Mouse (Mus musculus) T-helper 1 cell (primary cell): ENCODE data around the gene Epn1.

ENCODE experiments used
- in situ Hi-C: fragments of 300-600 bp; cut with MboI, MseI; formaldehyde crosslinking; loops from one replicate; pipeline ENCODE4 v1.15.1; 2025; ENCODE audit warnings: high pct_unique_total_duplicates

The Epn1 gene

DNA sequence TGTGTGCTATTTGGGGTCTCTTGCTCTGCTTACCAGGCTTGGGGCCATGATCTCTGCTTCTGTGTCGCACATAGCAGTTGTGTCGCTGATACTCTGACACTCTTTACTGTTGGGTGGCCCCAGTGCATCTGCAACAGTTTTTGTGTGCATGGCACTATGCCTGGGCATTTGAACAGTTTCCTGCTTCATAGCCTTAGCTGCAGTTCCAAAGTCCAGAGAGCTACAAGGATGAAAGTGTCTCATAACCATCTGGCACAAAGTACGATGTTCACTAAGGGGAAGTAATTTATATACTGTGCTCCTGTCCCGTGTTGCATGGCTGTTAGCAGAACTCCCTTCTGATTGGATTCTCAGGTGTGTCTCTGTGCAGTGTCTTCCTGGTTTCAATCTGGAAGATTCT lies 7.9 kb downstream of the Epn1 start:
- in situ Hi-C loops: loop anchor here (25.0 kb wide), 2 partner anchors 1074 to 1299 kb away; partner anchors contain the start of genes Smim17, Zfp28, Zfp444 and Zfp787

DNA sequence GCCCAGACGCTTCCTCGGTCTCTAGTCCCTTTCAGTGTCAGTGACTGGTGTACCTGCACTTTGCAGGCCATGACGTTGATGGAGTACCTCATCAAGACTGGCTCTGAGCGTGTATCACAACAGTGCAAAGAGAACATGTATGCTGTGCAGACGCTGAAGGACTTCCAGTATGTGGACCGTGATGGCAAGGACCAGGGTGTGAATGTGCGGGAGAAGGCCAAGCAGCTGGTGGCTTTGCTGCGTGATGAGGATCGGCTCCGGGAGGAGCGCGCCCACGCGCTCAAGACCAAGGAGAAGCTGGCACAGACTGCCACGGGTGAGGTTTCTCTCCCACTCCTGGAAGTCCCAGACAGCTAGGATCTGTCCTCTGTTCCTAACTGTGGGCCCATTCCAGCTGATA lies 9.8 kb downstream of the Epn1 start:
- in situ Hi-C loops: loop anchor here (25.0 kb wide), 2 partner anchors 1072 to 1297 kb away; partner anchors contain the start of genes Smim17, Zfp28, Zfp444 and Zfp787

DNA sequence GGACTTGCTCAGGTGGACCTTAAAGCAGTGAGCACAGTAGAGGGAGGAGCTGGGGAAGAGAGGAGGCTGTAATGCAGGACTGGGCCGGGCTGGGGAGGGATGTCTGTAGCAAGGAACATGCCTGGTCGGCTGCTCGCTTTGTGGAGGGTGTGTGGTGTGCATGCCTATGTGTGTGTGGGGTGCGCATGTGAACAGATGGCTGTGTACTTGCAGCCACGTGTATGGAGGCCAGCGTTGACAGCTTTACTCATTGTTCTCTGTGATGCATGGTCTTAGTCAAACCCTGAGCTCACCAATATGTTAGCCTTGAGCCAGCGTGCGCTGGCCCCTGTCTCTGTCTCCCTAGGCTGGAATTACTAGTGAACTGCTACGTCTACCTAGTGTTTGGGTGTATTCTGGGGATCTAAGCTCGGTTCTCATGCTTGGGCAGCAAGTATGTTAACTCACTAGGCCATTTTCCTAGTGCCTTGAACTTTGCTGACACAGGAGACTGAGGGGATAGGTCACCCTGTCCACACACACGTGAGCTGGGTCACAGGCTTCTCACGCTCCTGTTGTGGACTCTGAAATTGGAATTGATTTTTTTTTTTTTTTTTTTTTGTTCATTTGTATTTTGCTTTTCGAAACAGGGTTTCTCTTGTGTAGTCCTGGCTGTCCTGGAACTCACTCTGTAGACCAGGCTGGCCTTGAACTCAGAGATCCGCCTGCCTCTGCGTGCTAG lies 11.1 kb downstream of the Epn1 start:
- in situ Hi-C loops: loop anchor here (25.0 kb wide), 2 partner anchors 1071 to 1296 kb away; partner anchors contain the start of genes Smim17, Zfp28, Zfp444 and Zfp787

DNA sequence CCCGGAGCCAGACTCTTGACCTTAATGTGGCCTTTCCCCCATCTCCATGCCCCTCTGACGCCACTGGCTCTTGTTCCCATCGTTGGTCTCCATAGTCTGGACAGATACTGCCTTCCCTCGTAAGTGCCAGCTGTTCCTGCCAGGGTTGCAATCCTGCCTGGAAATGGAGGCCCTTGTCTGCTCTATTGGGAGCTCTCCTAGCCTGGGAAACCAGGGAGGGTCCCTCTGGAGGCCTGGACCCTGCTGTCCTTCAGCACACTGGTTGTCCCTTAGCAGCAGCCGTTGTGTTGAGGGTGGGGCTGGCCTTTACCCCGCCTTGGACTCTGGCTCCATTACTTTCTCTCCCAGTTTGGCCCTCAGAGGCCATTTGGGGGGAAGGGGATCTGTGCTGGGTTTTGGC lies 12.3 kb downstream of the Epn1 start:
- in situ Hi-C loops: loop anchor here (25.0 kb wide), 2 partner anchors 1070 to 1295 kb away; partner anchors contain the start of genes Smim17, Zfp28, Zfp444 and Zfp787

DNA sequence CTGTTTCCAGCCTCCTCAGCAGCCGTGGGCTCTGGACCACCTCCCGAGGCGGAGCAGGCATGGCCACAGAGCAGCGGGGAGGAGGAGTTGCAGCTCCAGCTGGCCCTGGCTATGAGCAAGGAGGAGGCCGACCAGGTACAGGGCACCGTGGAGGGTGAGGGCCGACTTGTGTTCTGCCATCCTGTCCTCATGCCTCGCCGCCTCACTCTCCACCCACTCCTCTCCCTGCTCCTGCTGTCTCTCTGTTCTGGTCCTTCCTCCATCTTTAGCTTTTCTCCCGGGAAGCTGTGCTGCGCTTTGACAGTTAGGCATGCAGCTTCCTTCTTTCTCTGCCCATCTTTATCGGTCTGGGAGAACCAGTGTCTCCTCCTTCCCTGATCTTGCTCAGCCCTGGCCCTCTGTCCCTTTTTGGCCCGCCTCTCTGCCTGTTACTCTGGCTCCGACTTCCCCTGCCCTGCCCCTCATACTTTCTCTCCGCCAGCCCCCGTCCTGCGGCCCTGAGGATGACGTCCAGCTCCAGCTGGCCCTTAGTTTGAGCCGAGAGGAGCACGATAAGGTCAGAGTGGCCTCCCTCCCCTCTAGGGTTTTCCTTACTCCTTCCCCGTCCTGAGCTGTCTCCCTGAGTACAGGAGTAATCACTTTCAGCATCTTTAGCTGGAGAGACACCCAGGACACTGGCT lies 12.9 kb downstream of the Epn1 start:
- in situ Hi-C loops: loop anchor here (25.0 kb wide), 2 partner anchors 1069 to 1294 kb away; partner anchors contain the start of genes Smim17, Zfp28, Zfp444 and Zfp787

DNA sequence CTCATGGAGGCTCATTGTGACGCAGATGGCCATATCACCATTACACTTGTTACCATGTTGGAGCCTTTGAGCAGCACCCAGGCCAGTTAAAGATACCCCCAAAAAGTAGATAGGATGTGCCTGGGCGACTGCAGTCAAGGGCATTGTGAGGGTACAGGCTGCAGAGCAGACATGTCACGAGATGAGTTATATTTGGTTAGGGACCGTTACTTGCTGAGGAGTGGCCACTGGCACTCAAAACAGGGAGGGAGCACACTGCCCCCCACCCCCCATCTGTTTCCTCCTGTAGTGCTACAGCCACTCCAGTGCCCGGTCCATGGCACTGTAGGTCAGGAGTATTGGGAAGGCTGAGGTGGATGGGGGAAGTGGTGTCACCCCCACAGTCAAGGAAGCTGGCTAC lies 18.7 kb downstream of the Epn1 start:
- in situ Hi-C loops: loop anchor here (25.0 kb wide), 2 partner anchors 1064 to 1289 kb away; partner anchors contain the start of genes Smim17, Zfp28, Zfp444 and Zfp787

DNA sequence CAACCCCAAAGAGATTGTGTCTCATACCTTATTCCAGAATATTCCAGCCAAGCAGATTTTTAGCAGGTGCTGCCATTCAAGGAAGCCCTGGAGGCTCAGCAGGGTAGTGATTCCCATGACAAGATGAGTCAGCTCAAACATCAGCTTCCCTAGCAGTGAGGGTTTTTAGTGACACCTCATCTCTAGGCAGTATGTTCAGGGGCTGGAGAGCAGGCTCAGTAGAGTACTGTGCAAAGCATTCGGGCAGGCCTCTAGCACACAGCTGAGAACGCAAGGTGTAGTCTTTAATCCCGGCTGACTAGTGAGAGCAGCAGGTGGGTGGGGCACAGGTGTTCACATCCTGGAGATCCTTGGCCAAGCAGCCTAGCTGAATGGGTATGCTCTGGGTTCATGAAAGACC lies 19.8 kb downstream of the Epn1 start:
- in situ Hi-C loops: loop anchor here (25.0 kb wide), 2 partner anchors 1063 to 1288 kb away; partner anchors contain the start of genes Smim17, Zfp28, Zfp444 and Zfp787

DNA sequence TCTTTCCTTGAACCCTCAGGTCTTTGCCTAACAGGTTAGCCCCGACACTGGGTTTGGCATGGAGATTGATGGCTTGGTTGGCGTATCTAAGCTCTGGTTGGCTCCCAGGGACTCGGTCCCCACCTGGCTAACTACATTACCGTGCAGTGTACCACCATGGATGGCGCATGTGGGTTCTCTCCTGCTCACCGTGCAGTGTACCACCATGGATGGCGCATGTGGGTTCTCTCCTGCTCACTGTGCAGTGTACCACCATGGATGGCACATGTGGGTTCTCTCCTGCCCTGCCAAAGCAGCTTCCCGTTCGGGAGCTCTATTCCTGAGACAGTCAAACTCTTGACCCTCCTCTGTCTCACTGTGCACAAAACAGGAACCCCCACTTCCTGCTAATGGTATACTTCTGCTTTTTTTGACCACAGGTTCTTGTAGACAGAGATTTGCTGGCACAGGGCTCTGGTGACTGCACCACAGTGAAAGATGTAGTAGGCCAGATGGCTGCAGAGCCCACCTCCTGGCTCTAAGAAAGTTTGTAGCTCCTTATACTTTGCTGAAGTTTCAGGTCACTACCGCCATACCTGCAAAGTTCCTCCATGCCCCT lies 21.1 kb downstream of the Epn1 start:
- in situ Hi-C loops: no loop called here

DNA sequence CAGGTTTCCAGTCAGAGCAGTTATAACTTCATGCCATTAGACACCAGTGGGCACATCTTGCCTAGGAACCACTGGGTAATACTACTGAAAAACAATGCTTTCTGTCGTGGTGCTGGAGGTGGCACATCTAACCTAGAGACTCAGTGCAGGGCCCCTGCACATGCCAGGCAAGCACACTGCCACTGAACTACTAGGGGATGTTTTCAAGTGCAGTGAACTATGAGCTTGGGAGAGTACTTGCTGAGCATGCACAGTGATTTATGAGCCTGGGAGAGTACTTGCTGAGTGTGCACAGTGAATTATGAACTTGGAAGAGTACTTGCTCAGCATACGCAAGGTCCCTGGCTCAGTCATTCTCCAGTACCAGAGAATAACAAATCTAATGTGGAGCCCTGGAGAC lies 22.5 kb downstream of the Epn1 start:
- in situ Hi-C loops: no loop called here

DNA sequence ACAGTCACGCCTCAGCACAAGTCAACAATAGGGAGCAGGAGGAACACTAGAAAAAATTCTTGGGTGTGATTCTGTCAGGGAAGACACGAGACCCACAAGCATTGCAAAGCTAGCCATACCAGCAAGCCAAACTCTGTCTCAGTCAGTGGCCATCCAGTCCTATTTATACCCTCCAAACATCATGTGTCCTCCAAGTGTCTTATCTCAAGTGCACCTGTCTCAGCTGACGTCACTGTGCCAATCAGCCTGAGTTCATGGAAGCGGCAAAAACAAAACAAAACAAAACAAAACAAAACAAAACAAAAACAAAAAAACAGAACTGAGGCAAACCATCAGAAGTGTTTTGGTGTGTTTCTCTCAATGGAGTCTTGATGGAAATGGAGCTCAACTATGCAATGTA lies 28.2 kb downstream of the Epn1 start:
- in situ Hi-C loops: no loop called here

DNA sequence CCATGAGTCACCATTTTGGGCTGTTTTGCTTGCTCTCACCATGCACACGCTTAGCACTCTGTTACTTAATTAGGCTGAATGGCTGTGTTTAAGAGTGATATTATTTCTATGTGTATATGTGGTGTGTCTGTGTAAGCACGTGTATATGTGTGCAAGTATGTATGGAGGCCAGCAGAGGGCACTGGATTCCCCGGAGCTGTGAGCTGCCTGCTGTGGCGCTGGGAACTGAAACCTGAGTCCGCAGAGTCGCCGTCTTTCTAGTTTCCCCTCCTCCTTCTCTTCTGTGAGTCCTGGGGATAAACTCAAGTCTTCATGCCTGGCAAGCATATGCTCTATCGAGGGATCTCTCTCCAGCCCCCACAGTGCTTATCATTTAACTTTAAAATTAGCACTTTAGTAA lies 29.3 kb downstream of the Epn1 start:
- in situ Hi-C loops: no loop called here

DNA sequence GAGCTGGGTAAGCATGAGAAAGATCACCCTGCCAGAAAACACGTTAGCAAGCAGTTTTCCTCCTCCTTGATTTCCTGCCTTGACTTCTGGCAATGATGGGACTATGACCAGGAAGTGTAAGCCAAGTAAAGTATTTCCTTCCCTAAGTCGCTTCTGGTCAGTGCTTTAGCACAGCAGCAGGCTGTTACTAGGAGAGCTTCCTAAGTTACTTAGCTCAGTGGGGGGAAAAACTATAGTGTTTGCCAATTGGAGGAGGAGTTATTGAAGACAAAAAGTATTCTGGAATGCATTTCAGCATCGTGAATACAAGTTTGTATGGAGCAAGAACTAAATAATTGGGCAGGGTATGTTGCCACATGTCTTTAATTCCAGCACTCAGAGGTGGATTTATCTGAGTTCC lies 32.7 kb downstream of the Epn1 start:
- in situ Hi-C loops: no loop called here

DNA sequence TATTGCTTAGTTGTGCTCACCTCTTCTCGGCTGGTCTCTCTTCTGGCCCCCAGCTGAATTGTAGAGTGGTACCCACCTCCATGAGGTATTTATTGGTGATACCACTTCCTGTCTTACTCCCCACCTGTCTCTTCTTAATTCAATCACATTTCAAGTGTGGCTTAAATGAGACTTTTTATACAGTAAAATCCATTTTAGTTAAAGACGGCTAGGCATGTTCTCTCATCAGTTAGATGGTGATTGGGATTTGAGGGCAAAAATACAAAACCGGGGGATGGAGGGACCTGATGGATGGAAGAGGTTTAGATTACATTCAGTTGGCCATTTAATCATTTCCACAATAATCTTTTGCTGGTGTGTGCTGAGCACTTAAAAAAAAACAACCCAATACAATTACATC lies 36.8 kb downstream of the Epn1 start, which contains the start of gene Rfpl4:
TSS of gene Rfpl4 (minus strand) at position 101 of the 400 bp plus-strand sequence.
- in situ Hi-C loops: no loop called here

DNA sequence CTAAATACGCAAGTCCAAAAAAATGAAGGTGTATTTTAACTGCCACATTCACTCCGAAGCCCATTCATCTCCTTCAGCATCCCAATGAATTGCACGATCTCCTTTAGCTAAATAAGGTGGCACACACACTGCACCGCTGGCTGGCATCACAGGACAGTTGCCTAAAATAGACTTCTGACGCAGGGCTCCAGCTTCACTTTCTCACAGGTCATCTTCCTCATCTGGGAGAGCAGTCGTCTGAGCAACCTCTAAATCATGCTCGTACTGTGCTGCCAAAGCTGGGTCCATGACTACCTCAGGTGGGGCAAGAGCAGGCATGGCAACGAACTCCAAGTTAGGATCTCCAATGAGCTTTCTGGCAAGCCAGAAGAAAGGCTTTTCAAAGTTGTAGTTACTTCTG lies 45.0 kb downstream of the Epn1 start:
- in situ Hi-C loops: no loop called here

DNA sequence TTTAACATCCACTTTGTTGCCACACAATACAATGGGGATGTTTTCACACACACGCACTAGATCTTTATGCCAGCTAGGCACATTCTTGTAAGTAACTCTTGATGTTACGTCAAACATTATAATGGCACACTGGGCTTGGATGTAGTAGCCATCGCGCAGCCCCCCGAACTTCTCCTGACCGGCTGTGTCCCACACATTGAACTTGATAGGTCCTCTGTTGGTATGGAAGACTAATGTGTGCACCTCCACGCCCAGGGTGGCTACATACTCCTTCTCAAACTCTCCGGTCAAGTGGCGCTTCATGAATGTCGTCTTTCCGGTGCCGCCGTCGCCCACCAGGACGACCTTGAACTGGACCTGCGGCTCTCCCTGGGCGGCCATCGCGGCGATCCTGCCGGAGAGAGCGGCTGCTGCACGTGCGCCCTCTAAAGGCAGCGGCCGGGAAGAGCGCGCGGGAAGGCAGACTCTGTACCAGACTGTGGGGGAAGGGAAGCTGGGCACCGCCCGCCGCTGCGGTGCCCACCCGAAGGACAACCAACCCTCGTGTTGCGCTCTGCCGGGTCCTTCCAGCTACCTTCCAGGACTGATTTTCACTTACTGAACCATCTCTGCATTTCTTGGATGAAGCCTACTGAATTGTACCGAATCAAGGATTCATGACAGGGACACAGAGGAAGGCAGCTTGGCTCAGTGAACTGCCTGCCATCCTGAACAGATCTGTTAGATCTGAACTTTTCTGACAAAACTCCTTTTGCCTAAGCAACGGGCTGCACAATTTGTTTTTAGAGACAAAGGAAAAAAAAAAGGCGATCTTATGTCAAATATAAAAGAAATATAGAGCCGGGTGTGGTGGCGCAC lies 45.7 kb downstream of the Epn1 start, which contains the start of gene Rasl2-9:
TSS of gene Rasl2-9 (minus strand) at position 402 of the 858 bp plus-strand sequence.
- in situ Hi-C loops: no loop called here
